Mouse (Mus musculus) lung, embryonic 14.5 days (tissue): ENCODE results near the gene Ncln. TPM values are rescaled to one million over a fixed set of nuclear protein-coding genes. Genes with fewer than 3 reads are reported as not detected.

ENCODE experiments used
- ATAC-seq: fragments of 200-750 bp; cut with Nextera tagmentation; 2 replicates; pipeline ENCODE4 v1.8.0; 2017; ENCODE audit warnings: mild to moderate bottlenecking, moderate TSS enrichment, moderate library complexity; ENCODE audit not compliant: insufficient read depth
- DNase-seq: peaks from one replicate; pipeline ENCODE4 v3.0.0-alpha.2; 2015
- H3K27ac ChIP-seq: fragments of 300-500 bp; sonication (generic); 2 replicates; pipeline ENCODE4 v1.5.1; 2014; ENCODE audit warnings: low read depth, mild to moderate bottlenecking, moderate library complexity
- H3K27me3 ChIP-seq: fragments of 300-500 bp; sonication (generic); 2 replicates; pipeline ENCODE4 v1.6.1; 2014; ENCODE audit warnings: low read length, control low read depth; ENCODE audit not compliant: insufficient read depth
- H3K36me3 ChIP-seq: fragments of 300-500 bp; sonication (generic); 2 replicates; pipeline ENCODE4 v1.6.1; 2014; ENCODE audit warnings: control low read depth; ENCODE audit not compliant: insufficient read depth
- H3K4me1 ChIP-seq: fragments of 300-500 bp; sonication (generic); 2 replicates; pipeline ENCODE4 v1.6.1; 2014; ENCODE audit warnings: antibody characterized with exemption, control low read depth; ENCODE audit not compliant: insufficient read depth
- H3K4me2 ChIP-seq: fragments of 300-500 bp; sonication (generic); 2 replicates; pipeline ENCODE4 v1.6.1; 2014; ENCODE audit warnings: mild to moderate bottlenecking
- H3K4me3 ChIP-seq: fragments of 300-500 bp; sonication (generic); 2 replicates; pipeline ENCODE4 v1.5.1; 2014; ENCODE audit warnings: low read depth, low read length
- H3K9ac ChIP-seq: fragments of 300-500 bp; sonication (generic); 2 replicates; pipeline ENCODE4 v1.6.1; 2014
- H3K9me3 ChIP-seq: fragments of 300-500 bp; sonication (generic); 2 replicates; pipeline ENCODE4 v1.6.1; 2016; ENCODE audit warnings: low read depth, low read length, control low read depth
- CTCF ChIP-seq: IDR thresholded peaks from 2 replicates; pipeline ENCODE4 v1.5.1; 2016; ENCODE audit warnings: antibody characterized with exemption, low read depth
- WGBS: fragments of 180-500 bp; shearing (Covaris S2); extraction: QIAGEN DNeasy Blood & Tissue Kit; methylation state at CpG from one replicate; pipeline ENCODE4 v1.1.7; 2014; 5-methylcytosine and 5-hydroxymethylcytosine counted together
- polyA plus RNA-seq: library from polyadenylated mRNA; unstranded; fragments of >200 nt; fragmentation: Nextera tagmentation; extraction: Ambion mirVana; gene quantifications from 2 replicates; pipeline ENCODE4 v1.2.1, GENCODE M21; 2014

Ncln gene
- polyA plus RNA-seq, 1 experiment from 2014 or later: 97.3 TPM

DNA sequence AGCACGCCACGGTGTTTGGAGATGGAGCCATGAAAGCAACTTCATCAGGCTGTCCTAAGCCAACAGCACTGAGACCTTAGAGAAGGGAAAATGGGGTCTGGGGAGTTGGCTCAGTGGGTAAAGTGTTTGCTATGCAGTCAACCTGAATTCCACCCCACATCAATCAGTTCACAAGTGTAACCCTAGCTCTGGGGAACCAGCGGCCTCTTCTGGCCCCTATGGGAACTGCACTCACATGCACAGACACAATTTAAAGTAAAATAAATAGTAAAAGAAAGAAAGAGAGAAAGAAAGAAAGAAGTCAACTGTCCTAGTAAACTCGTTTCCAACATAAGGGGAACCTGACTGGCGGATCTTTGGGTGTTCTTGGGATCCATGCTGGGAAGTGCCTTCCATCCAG is 17.6 kb upstream of the Ncln start:
- no peak for ATAC-seq
- no peak for DNase-seq
- Histone ChIP-seq H3K4me2 (no peak overlapping the region), H3K4me3 (no peak overlapping the region), H3K9ac (no peak overlapping the region), H3K27ac (no peak overlapping the region), H3K36me3 (no peaks in the 10 kb centered on the region), H3K27me3 (no peaks in the 10 kb centered on the region), H3K4me1 (no peaks in the 10 kb centered on the region), H3K9me3 (no peaks in the 10 kb centered on the region)
- peak; percentile 31 for TF ChIP-seq CTCF
- 79% methylated on average over 5 of the region's 5 CpGs for WGBS

DNA sequence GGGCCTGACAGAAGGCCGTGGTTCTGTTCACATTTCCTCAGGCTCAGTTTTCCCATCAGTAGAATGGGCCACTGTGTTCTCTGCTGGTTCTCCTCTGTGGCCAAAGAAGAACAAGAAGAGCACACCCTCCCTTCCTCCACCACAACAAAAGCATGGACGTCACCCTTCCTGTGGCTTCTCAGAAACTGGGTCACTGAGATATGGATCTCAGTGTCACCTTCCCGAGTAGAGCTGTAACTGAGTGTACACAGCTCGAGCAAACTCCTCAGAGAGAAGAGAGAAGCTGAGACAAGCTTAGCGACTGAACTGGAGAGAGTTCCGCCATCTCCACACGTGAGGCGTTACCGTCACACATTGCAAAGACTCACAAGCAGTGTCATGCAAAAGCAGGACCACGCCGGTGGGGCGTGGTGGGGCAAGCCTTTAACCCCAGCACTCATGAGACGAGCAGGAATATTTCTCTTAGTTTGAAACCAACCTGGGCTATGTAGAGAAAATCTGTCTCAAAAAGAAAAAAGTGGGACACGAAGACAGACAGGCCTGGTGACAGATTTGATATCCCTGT is 14.1 kb upstream of the Ncln start:
- H3K4me3 ChIP-seq: no peak overlapping the region
- H3K27ac ChIP-seq: no peak overlapping the region
- ATAC-seq (no peak), DNase-seq (no peak)
- no peak for TF ChIP-seq CTCF
- H3K36me3 ChIP-seq: no peaks in the 10 kb centered on the region
- H3K27me3 ChIP-seq: no peaks in the 10 kb centered on the region
- H3K9ac ChIP-seq: no peak overlapping the region
- no peaks in the 10 kb centered on the region for H3K4me1 ChIP-seq
- no peak overlapping the region for H3K4me2 ChIP-seq
- WGBS: 71% methylated on average over 14 of the region's 14 CpGs
- H3K9me3 ChIP-seq: no peaks in the 10 kb centered on the region

DNA sequence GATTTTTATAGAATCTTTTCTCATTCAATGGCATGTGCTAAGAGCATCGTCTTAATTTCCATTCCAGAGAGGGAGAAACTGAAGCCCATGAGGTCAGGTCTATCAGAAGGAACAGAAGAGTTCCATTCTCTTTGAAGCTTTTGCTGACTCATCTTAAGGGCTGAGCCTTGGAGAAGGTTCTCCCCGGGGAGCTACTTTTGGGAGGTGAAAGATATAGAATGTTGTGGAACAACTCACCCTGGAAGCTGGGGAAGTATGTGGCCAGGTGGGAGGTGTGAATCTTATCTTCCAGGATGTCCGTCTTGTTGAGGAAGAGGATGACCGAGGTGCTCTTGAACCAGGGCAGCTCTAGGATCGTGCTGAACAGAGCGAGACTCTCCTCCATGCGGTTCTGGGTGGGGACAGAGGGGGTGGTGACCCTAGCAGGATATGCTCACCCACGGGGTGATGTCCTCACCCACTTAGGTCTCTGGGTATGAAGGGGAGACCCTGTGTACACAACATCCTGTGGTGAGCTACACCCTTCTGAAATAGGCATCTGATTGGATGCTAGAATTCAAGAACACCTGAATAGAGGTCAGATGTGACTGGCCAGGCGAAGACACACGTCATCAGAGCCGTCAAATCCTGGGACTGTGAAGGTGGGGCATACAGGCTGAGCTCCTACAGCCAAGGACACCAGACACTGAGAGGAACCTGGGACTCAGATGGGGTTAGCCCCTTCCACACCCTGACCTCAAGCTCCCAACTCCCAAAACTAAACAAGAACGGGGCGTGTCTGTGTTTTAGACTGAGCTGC is 11.7 kb upstream of the Ncln start:
- Histone ChIP-seq H3K36me3 (no peaks in the 10 kb centered on the region), H3K4me3 (no peak overlapping the region), H3K9me3 (no peaks in the 10 kb centered on the region), H3K27ac (no peak overlapping the region), H3K4me1 (no peaks in the 10 kb centered on the region), H3K9ac (no peak overlapping the region), H3K4me2 (no peak overlapping the region), H3K27me3 (no peaks in the 10 kb centered on the region)
- 63% methylated on average over 13 of the region's 13 CpGs for WGBS
- DNase-seq (no peak), ATAC-seq (no peak)
- no peak for TF ChIP-seq CTCF

DNA sequence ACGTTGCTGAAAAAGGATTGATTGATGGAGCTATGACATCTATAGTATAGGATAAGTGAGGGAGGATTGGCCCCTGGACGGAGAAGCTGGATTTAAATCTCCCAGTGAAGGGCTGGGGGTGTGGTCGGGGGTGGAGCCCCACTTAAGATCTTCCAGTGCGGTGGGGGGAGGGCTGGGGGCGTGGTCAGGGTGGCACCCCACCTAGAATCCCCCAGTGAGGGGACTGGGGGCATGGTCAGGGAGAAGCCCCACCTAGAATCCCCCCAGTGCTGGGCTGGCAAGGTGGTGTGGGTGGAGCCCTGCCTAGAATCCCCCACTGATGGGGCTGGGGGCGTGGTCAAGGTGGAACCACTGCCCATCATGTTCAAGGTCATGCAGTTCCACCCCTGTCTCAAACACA is 10.9 kb upstream of the Ncln start:
- H3K27ac ChIP-seq: no peak overlapping the region
- TF ChIP-seq CTCF: no peak
- DNase-seq (no peak), ATAC-seq (no peak)
- no peaks in the 10 kb centered on the region for H3K4me1 ChIP-seq
- H3K9ac ChIP-seq: no peak overlapping the region
- H3K4me3 ChIP-seq: no peak overlapping the region
- no peaks in the 10 kb centered on the region for H3K36me3 ChIP-seq
- no peaks in the 10 kb centered on the region for H3K9me3 ChIP-seq
- WGBS: 25% methylated on average over 6 of the region's 6 CpGs
- no peaks in the 10 kb centered on the region for H3K27me3 ChIP-seq
- H3K4me2 ChIP-seq: no peak overlapping the region

DNA sequence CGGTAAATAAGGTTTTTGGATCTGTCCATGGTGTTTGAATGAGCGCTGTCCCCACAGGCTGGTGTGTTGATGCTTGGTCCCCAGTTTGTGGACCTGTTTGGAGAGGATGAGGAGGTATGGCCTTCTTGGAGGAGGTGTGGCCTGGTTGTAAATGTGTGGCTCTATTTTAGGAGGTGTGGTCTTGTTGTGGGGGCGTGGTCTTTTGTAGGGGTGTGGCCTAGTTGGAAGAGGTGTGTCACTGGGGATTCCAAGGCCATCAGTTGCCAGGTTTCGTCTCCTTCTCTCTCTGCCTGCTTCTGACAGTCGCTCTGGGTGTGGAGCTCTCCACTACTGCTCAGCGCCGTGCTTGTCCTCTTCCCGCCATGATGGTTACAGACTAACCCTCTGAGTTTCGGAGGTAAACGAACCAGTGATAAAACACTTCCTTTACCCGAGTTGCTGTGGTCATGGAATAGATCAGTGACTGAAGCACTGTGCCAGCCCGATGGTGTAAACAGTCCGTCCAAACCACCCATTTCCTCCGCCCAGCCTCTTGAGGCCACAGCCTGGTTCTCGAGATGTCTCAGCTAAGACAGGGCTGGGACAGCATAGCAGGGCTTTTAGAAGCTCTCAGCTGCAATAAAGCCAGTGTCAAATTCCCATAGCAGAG is 8.9 kb upstream of the Ncln start:
- no peak for ATAC-seq
- WGBS: 68% methylated on average over 15 of the region's 15 CpGs

DNA sequence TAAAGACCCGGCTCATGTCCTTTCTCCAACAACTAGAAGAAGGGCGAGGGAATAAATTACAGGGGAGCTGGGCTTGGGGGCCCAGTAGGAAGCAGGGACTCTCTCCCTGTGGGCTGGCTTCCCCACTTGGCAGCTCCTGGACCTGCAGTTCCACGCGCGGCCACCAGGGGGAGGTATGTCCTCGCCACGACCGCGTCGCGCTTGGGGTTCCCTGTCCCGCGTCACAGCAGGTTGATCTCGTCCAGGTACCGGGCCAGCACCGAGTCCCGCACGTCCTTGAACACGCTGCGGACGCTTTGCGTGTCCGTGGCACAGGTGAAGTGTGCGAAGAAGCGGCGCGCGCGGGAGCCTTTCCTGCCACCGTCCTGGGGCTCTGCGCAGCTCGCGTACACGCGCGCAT is 6.5 kb upstream of the Ncln start:
- Histone ChIP-seq H3K27ac (no peak overlapping the region), H3K9me3 (no peaks in the 10 kb centered on the region), H3K36me3 (no peaks in the 10 kb centered on the region), H3K27me3 (no peaks in the 10 kb centered on the region), H3K9ac (peak overlapping the region; percentile 43; the same call in 1 of the 2 replicates), H3K4me3 (peak overlapping the region; percentile 33), H3K4me2 (peak overlapping the region; percentile 64), H3K4me1 (no peaks in the 10 kb centered on the region)
- WGBS: 9% methylated on average over 36 of the region's 36 CpGs
- peak; percentile 87 for DNase-seq
- ATAC-seq: peak; percentile 39; the same call in 1 of the 2 replicates
- peak; percentile 100 for TF ChIP-seq CTCF

More for the DNA sequence above, 8.9 kb upstream of the Ncln start:
- H3K36me3 ChIP-seq: no peaks in the 10 kb centered on the region
- no peak for TF ChIP-seq CTCF
- H3K27me3 ChIP-seq: no peaks in the 10 kb centered on the region
- H3K4me2 ChIP-seq: no peak overlapping the region
- H3K4me3 ChIP-seq: no peak overlapping the region
- H3K9ac ChIP-seq: no peak overlapping the region
- H3K27ac ChIP-seq: no peak overlapping the region
- no peaks in the 10 kb centered on the region for H3K4me1 ChIP-seq
- H3K9me3 ChIP-seq: no peaks in the 10 kb centered on the region
- no peak for DNase-seq

DNA sequence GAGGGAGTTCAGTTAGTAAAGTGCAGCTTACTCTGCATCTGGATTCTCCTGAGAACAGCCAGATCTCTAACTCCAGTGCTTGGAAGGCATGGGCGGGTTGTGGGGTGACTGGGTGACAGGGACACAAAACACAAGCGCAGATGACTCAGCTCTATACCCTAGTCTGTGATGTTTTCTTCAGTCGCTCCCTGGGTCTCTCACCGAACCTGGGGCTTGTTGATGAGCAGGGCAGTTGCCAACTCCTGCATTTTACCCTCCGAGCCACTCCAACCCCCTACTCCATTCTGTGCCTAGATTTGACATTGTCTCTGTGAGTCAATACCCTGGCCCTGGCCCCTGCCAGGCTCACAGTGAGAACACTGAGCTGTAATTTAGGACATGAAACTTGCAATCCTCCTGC is 5.7 kb upstream of the Ncln start:
- ATAC-seq (no peak), DNase-seq (no peak)
- TF ChIP-seq CTCF: no peak
- Histone ChIP-seq H3K27ac (no peak overlapping the region), H3K4me3 (no peak overlapping the region), H3K4me1 (0 out of 2 replicates have a peak, but pooled peaks cover 1% of the 10 kb centered on the region), H3K9me3 (no peaks in the 10 kb centered on the region), H3K4me2 (no peak overlapping the region), H3K9ac (no peak overlapping the region), H3K36me3 (no peaks in the 10 kb centered on the region), H3K27me3 (no peaks in the 10 kb centered on the region)
- WGBS: 80% methylated on average over 5 of the region's 5 CpGs
